Comparison of ENCODE assay signal across 8 mouse cellular contexts in the genomic region with DNA sequence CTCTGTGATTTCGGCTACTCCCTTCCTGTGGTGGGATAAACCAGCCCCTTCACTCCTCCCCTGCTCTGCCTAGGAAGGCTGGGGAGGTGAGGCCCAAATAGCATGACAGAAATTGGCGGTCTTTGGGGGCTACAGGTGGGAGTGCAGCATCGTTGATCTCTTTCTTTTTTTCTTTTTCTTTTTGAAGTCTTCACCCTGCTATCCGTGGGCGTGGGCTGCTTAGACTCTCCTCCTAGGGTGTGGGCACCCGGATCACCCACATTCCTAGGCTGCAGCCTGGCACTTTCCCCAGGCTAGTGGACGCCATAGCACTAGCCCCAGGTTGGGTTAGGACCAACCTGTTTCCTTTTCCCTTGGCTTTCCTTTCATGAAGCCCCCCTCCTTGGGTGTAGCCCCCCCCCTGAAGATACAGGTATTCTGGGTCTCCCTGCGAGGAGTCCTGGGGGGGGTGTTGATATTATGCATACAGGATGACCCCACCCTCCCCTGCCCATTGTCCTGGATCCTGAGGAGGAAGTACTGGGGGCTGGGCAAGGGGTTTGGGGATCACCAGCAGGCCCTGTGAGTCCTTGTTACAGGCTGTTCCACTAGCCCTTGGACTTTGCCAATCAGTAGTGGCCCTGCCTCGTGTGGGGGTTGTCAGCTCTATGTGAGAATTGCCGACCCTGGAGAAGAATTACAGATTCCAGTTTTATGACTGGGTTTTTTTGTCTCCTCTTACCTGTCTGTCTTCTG. TPM values are rescaled to one million over a fixed set of nuclear protein-coding genes. Genes with fewer than 3 reads are reported as not detected.
DNase-seq lines count a peak whose midpoint lies in the region; ATAC-seq and TF ChIP-seq lines count a peak whose summit lies in the region.

No protein-coding gene starts in this region.

- peak overlapping the region; percentile 85 for H3K4me3 ChIP-seq in liver, adult 2 months (ENCODE audit: insufficient read depth, low read depth, low read length)
- H3K4me3 ChIP-seq in embryonic facial prominence, embryonic 15.5 days (replicated peaks): peak overlapping the region; percentile 97
- peak overlapping the region; percentile 76 for H3K4me3 ChIP-seq in intestine, embryonic 14.5 days (ENCODE audit: low read depth, low read length)

- no peak for TF ChIP-seq POLR2A in liver, adult 2 months (IDR thresholded peaks at IDR 0.05; ENCODE audit: extremely low read depth, insufficient read depth, low read length)

- H3K79me2 ChIP-seq in liver, adult 2 months (ENCODE audit: control insufficient read depth, insufficient read depth, low read length): peaks cover 17% of the 10 kb centered on the region

- no peaks in the 10 kb centered on the region for H3K27me3 ChIP-seq in liver, adult 2 months (ENCODE audit: control insufficient read depth, insufficient read depth, low read length)
- H3K27me3 ChIP-seq in embryonic facial prominence, embryonic 15.5 days: no peaks in the 10 kb centered on the region
- no peaks in the 10 kb centered on the region for H3K27me3 ChIP-seq in intestine, embryonic 14.5 days (replicated peaks; ENCODE audit: control insufficient read depth, insufficient read depth, low read length)

- TF ChIP-seq CTCF in liver, adult 2 months (IDR thresholded peaks at IDR 0.05; ENCODE audit: low read depth, low read length): no peak

- H3K27ac ChIP-seq in liver, adult 2 months (replicated peaks; ENCODE audit: insufficient read depth, low read depth, low read length): peak overlapping the region; percentile 98
- peak overlapping the region; percentile 98 for H3K27ac ChIP-seq in embryonic facial prominence, embryonic 15.5 days (replicated peaks)
- H3K27ac ChIP-seq in intestine, embryonic 14.5 days (ENCODE audit: low read depth): no peak overlapping the region; the same call in 1 of the 2 replicates

- H3K4me1 ChIP-seq in liver, adult 2 months (ENCODE audit: control insufficient read depth, insufficient read depth, low read length): peaks cover 16% of the 10 kb centered on the region
- peaks cover 27% of the 10 kb centered on the region for H3K4me1 ChIP-seq in embryonic facial prominence, embryonic 15.5 days
- peaks cover 12% of the 10 kb centered on the region for H3K4me1 ChIP-seq in intestine, embryonic 14.5 days (replicated peaks; ENCODE audit: control insufficient read depth, insufficient read depth, low read length)

- no peaks in the 10 kb centered on the region for H3K9me3 ChIP-seq in embryonic facial prominence, embryonic 15.5 days (replicated peaks)
- H3K9me3 ChIP-seq in intestine, embryonic 14.5 days (ENCODE audit: control insufficient read depth, low read length): no peaks in the 10 kb centered on the region

- WGBS in liver, adult 2 months: 3% methylated on average over 10 of the region's 10 CpGs
- WGBS in embryonic facial prominence, embryonic 15.5 days: 16% methylated on average over 10 of the region's 10 CpGs
- 11% methylated on average over 10 of the region's 10 CpGs for WGBS in intestine, embryonic 14.5 days

- H3K9ac ChIP-seq in liver, adult 2 months (ENCODE audit: low read depth, low read length): peak overlapping the region; percentile 96
- H3K9ac ChIP-seq in embryonic facial prominence, embryonic 15.5 days: peak overlapping the region; percentile 98
- peak overlapping the region; percentile 70 for H3K9ac ChIP-seq in intestine, embryonic 14.5 days (ENCODE audit: low read length)

- peak overlapping the region; percentile 81 for H3K4me2 ChIP-seq in embryonic facial prominence, embryonic 15.5 days (replicated peaks)
- H3K4me2 ChIP-seq in intestine, embryonic 14.5 days (ENCODE audit: low read length): peak overlapping the region; percentile 78

- H3K36me3 ChIP-seq in liver, adult 2 months (ENCODE audit: control insufficient read depth, insufficient read depth, low read length): peaks cover 22% of the 10 kb centered on the region
- peaks cover 34% of the 10 kb centered on the region for H3K36me3 ChIP-seq in embryonic facial prominence, embryonic 15.5 days
- peaks cover 32% of the 10 kb centered on the region for H3K36me3 ChIP-seq in intestine, embryonic 14.5 days (ENCODE audit: control insufficient read depth, insufficient read depth, low read length)

- peak; percentile 69 for DNase-seq in liver, adult 2 months (ENCODE audit: extremely low read depth, low read depth, low spot score)
- DNase-seq in liver: no peak
- DNase-seq in intestine, embryonic 14.5 days (ENCODE audit: low spot score): no peak
- peak; percentile 31 for DNase-seq in lung, postnatal 10 days
- DNase-seq in T-cell, adult 2 months (ENCODE audit: low spot score): no peak
- DNase-seq in right cerebral cortex, adult 2 months (ENCODE audit: low spot score in 2 of 2): no peak
- DNase-seq in left cerebral cortex, postnatal 36 days (ENCODE audit: low spot score in 2 of 2): no peak

- no peak for ATAC-seq in embryonic facial prominence, embryonic 15.5 days (ENCODE audit: insufficient number of reproducible peaks, low FRiP score, low TSS enrichment, low read depth)
- ATAC-seq in intestine, embryonic 14.5 days (replicated peaks; ENCODE audit: low FRiP score, low TSS enrichment, low read depth): no peak

- intact Hi-C loops in left cerebral cortex, postnatal 36 days (cut with DNase I): loop anchor here (2.0 to 5.0 kb wide), 2 partner anchors 15 to 56 kb away; no protein-coding TSS in a partner anchor

RNA-seq across cellular contexts. Expression of a gene that starts 1.0 kb away (rescaled TPM):
- 50.8 and 60.9 TPM in 2 replicates for total RNA-seq in liver, adult 2 months (2014; rRNA removed)
- polyA plus RNA-seq in liver, adult 2 months (2012; rRNA removed): 75.6 and 93.7 TPM in 2 replicates
- 4.7 and 5.9 TPM in 2 replicates for polyA plus RNA-seq in embryonic facial prominence, embryonic 15.5 days (2015; fragmentation: Nextera tagmentation; extraction: Ambion mirVana)
- 11.4 and 14.3 TPM in 2 replicates for polyA plus RNA-seq in intestine, embryonic 14.5 days (2014; fragmentation: Nextera tagmentation; extraction: Ambion mirVana)
- 10 to 100 TPM; 58.9 to 59.3 TPM for total RNA-seq in left cerebral cortex, postnatal 36 days (2021)

RNA-seq across cellular contexts. Expression of a gene that starts 1.4 kb away (rescaled TPM):
- 14.1 and 18.4 TPM in 2 replicates for total RNA-seq in liver, adult 2 months (2014; rRNA removed)
- polyA plus RNA-seq in liver, adult 2 months (2012; rRNA removed): 19.5 and 29.9 TPM in 2 replicates
- 1.2 and 1.6 TPM in 2 replicates for polyA plus RNA-seq in embryonic facial prominence, embryonic 15.5 days (2015; fragmentation: Nextera tagmentation; extraction: Ambion mirVana)
- 1.5 and 1.6 TPM in 2 replicates for polyA plus RNA-seq in intestine, embryonic 14.5 days (2014; fragmentation: Nextera tagmentation; extraction: Ambion mirVana)
- 1 to 10 TPM; 1.8 to 1.9 TPM for total RNA-seq in left cerebral cortex, postnatal 36 days (2021)

RNA-seq across cellular contexts. Expression of a gene that starts 13.5 kb away (rescaled TPM):
- total RNA-seq in liver, adult 2 months (2014; rRNA removed): 2.3 and 3.0 TPM in 2 replicates
- 14.7 and 16.9 TPM in 2 replicates for polyA plus RNA-seq in liver, adult 2 months (2012; rRNA removed)
- polyA plus RNA-seq in embryonic facial prominence, embryonic 15.5 days (2015; fragmentation: Nextera tagmentation; extraction: Ambion mirVana): 14.5 and 17.5 TPM in 2 replicates
- polyA plus RNA-seq in intestine, embryonic 14.5 days (2014; fragmentation: Nextera tagmentation; extraction: Ambion mirVana): 16.2 and 17.2 TPM in 2 replicates
- total RNA-seq in left cerebral cortex, postnatal 36 days (2021): 100 to 1,000 TPM; 232 to 256 TPM

RNA-seq across cellular contexts. Expression of a gene that starts 32.2 kb away (rescaled TPM):
- total RNA-seq in liver, adult 2 months (2014; rRNA removed): 29.4 and 31.6 TPM in 2 replicates
- polyA plus RNA-seq in liver, adult 2 months (2012; rRNA removed): 21.0 and 24.0 TPM in 2 replicates
- polyA plus RNA-seq in embryonic facial prominence, embryonic 15.5 days (2015; fragmentation: Nextera tagmentation; extraction: Ambion mirVana): 155 and 164 TPM in 2 replicates
- polyA plus RNA-seq in intestine, embryonic 14.5 days (2014; fragmentation: Nextera tagmentation; extraction: Ambion mirVana): 140 and 154 TPM in 2 replicates
- total RNA-seq in left cerebral cortex, postnatal 36 days (2021): 10 to 100 TPM; 52.5 to 57.8 TPM

RNA-seq across cellular contexts. Expression of a gene that starts 44.4 kb away (rescaled TPM):
- total RNA-seq in liver, adult 2 months (2014; rRNA removed): 3.0 and 3.3 TPM in 2 replicates
- 4.0 and 4.5 TPM in 2 replicates for polyA plus RNA-seq in liver, adult 2 months (2012; rRNA removed)
- 81.9 and 112 TPM in 2 replicates for polyA plus RNA-seq in embryonic facial prominence, embryonic 15.5 days (2015; fragmentation: Nextera tagmentation; extraction: Ambion mirVana)
- polyA plus RNA-seq in intestine, embryonic 14.5 days (2014; fragmentation: Nextera tagmentation; extraction: Ambion mirVana): 13.5 and 16.3 TPM in 2 replicates
- 1 to 10 TPM; 9.5 to 9.6 TPM for total RNA-seq in left cerebral cortex, postnatal 36 days (2021)

Comparison
In these comparisons a context has a peak if more than half of its experiments do, and no peak if none do; other contexts are left out.
1. DNase-seq: peak in liver, adult 2 months (single experiment) and lung, postnatal 10 days (single experiment); none in liver (single experiment), intestine, embryonic 14.5 days (single experiment), T-cell, adult 2 months (single experiment), right cerebral cortex, adult 2 months (0 of 2) and left cerebral cortex, postnatal 36 days (0 of 2).
2. Peak in every context shown above with its lines, with median percentiles within 50 percentile points of each other: H3K4me3 ChIP-seq and H3K9ac ChIP-seq.